Mouse (Mus musculus) small intestine, adult 2 months (tissue): ENCODE data around the gene Adgrg3.
A peak's percentile ranks its signal among the peaks of the same experiment; 100 is the strongest.

ENCODE experiments used
- CTCF ChIP-seq: fragments of 200-500 bp; IDR thresholded peaks from 2 replicates; pipeline ENCODE4 v1.5.1; 2012; ENCODE audit warnings: low read depth, mild to moderate bottlenecking, control low read depth, inconsistent platforms, low read length, moderate library complexity, mixed read lengths; ENCODE audit not compliant: insufficient replicate concordance, insufficient read length; ENCODE audit errors: extremely low read depth
- POLR2A ChIP-seq: fragments of 200-500 bp; IDR thresholded peaks from 2 replicates; pipeline ENCODE4 v1.6.1; 2012; ENCODE audit warnings: low read depth, mild to moderate bottlenecking, control low read depth, inconsistent platforms, low read length, moderate library complexity

GRCm38 (mm10) chr8:95067582-95067981 is 50.1 kb downstream of the Adgrg3 start:
- peak; percentile 38; the same call in 1 of the 2 replicates for TF ChIP-seq CTCF
- no peak for TF ChIP-seq POLR2A
